Comparison of ENCODE assay signal across 20 mouse cellular contexts in genomic region chr4:135229871-135230270, GRCm38 (mm10).
"Had no signal": no experiment of that assay in that cellular context is flagged by ENCODE, and none has a peak within 500 bp of the region (broad histone marks: within the 10 kb centered on the region; RNA-seq: fewer than 3 reads in every experiment).

No protein-coding gene starts in this region.

- H3K9me3 ChIP-seq: limb, embryonic 10.5 days; limb, embryonic 13.5 days; liver, embryonic 13.5 days; midbrain, embryonic 12.5 days; midbrain, embryonic 15.5 days; neural tube, embryonic 12.5 days; neural tube, embryonic 15.5 days had no signal

- H3K27ac ChIP-seq: kidney, postnatal 0 days; limb, embryonic 10.5 days; limb, embryonic 13.5 days; liver, embryonic 13.5 days; midbrain, embryonic 15.5 days; neural tube, embryonic 12.5 days; neural tube, embryonic 15.5 days had no signal

- H3K4me3 ChIP-seq: layer of hippocampus, adult 2 months; limb, embryonic 10.5 days; limb, embryonic 13.5 days; liver, embryonic 13.5 days; midbrain, embryonic 12.5 days; midbrain, embryonic 15.5 days; neural tube, embryonic 12.5 days; neural tube, embryonic 15.5 days had no signal

- H3K4me2 ChIP-seq: limb, embryonic 13.5 days; liver, embryonic 13.5 days; lung, embryonic 14.5 days; midbrain, embryonic 12.5 days; midbrain, embryonic 15.5 days; neural tube, embryonic 12.5 days; neural tube, embryonic 15.5 days had no signal

- H3K27me3 ChIP-seq: limb, embryonic 13.5 days; liver, embryonic 13.5 days; midbrain, embryonic 12.5 days; midbrain, embryonic 15.5 days; neural tube, embryonic 12.5 days; neural tube, embryonic 15.5 days had no signal

- H3K4me1 ChIP-seq: limb, embryonic 10.5 days; midbrain, embryonic 15.5 days had no signal

- H3K36me3 ChIP-seq: midbrain, embryonic 15.5 days; neural tube, embryonic 15.5 days had no signal

- H3K9ac ChIP-seq: limb, embryonic 13.5 days; liver, embryonic 13.5 days; lung, embryonic 14.5 days; midbrain, embryonic 12.5 days; midbrain, embryonic 15.5 days; neural tube, embryonic 12.5 days; neural tube, embryonic 15.5 days had no signal

- ATAC-seq: lung, postnatal 0 days; midbrain, embryonic 15.5 days had no signal

- DNase-seq: kidney, adult 2 months; kidney, postnatal 25 days; layer of hippocampus, adult 9-11 months; liver; liver, embryonic 13.5 days; lung, embryonic 14.5 days; right cerebral cortex, postnatal 14 days; right cerebral cortex, postnatal 4 days; thymus, adult 2 months; thymus, postnatal 14 days; thymus, postnatal 4 days had no signal
